Mouse (Mus musculus): ENCODE data around the gene Rbpj. TPM values are rescaled to one million over a fixed set of nuclear protein-coding genes. Genes with fewer than 3 reads are reported as not detected.

Gene Rbpj
- polyA plus RNA-seq, 1 experiment, result 25.7 TPM

GRCm38 (mm10) chr5:53590875-53591682, 125.1 kb downstream of the Rbpj start:
- H3K4me3 ChIP-seq (ENCODE audit: control insufficient read depth, insufficient read depth, low read length), result peak overlapping the region; percentile 100
- peaks cover 8% of the 10 kb centered on the region for H3K4me1 ChIP-seq (replicated peaks; ENCODE audit: control insufficient read depth, insufficient read depth, low read length)
- TF ChIP-seq POLR2A (IDR thresholded peaks at IDR 0.05; ENCODE audit: control insufficient read depth, extremely low read depth, insufficient read depth, low read length, poor library complexity), result no peak
- no peak for TF ChIP-seq CTCF (IDR thresholded peaks at IDR 0.05; ENCODE audit: borderline replicate concordance, control insufficient read depth, extremely low read depth, insufficient read depth, low read length, poor library complexity)
- 7% methylated on average over 66 of the region's 67 CpGs for WGBS
- H3K36me3 ChIP-seq (ENCODE audit: control insufficient read depth, insufficient read depth, low read length), result no peaks in the 10 kb centered on the region
- no peak overlapping the region; the same call in 1 of the 2 replicates for H3K27ac ChIP-seq (ENCODE audit: control insufficient read depth, insufficient read depth, low read length)
- DNase-seq, result peak; percentile 44
- no peaks in the 10 kb centered on the region for H3K27me3 ChIP-seq (ENCODE audit: control insufficient read depth, insufficient read depth, low read length)

DNA sequence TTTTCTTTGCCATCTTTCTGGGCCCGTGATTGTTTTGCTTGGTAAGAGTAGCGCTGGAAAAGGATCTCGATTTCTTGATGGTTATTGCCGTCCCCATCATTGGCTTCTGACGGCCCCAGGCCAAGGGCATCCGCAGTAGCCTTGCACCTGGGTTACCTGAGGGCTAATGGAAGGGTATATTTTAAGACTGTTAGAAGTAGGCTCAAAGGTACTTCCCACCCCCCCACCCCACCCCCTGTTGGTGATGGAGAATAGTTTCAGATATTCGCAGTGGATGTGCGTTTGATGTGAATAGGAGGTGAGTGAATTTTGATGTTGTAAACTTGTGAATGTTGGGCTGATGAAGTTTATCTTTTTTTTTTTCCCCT, 125.7 kb downstream of the Rbpj start:
- no peak for DNase-seq
- Histone ChIP-seq H3K4me3 (ENCODE audit: control insufficient read depth, insufficient read depth, low read length) (peak overlapping the region; percentile 100), H3K4me1 (replicated peaks; ENCODE audit: control insufficient read depth, insufficient read depth, low read length) (peaks cover 8% of the 10 kb centered on the region), H3K36me3 (ENCODE audit: control insufficient read depth, insufficient read depth, low read length) (no peaks in the 10 kb centered on the region), H3K27me3 (ENCODE audit: control insufficient read depth, insufficient read depth, low read length) (no peaks in the 10 kb centered on the region), H3K27ac (ENCODE audit: control insufficient read depth, insufficient read depth, low read length) (no peak overlapping the region; the same call in 1 of the 2 replicates)
- 9% methylated on average over 8 of the region's 8 CpGs for WGBS
- TF ChIP-seq CTCF (IDR thresholded peaks at IDR 0.05; ENCODE audit: borderline replicate concordance, control insufficient read depth, extremely low read depth, insufficient read depth, low read length, poor library complexity) (no peak), POLR2A (IDR thresholded peaks at IDR 0.05; ENCODE audit: control insufficient read depth, extremely low read depth, insufficient read depth, low read length, poor library complexity) (no peak)

GRCm38 (mm10) chr5:53593080-53593688, 127.2 kb downstream of the Rbpj start:
- no peaks in the 10 kb centered on the region for H3K36me3 ChIP-seq (ENCODE audit: control insufficient read depth, insufficient read depth, low read length)
- no peaks in the 10 kb centered on the region for H3K27me3 ChIP-seq (ENCODE audit: control insufficient read depth, insufficient read depth, low read length)
- TF ChIP-seq POLR2A (IDR thresholded peaks at IDR 0.05; ENCODE audit: control insufficient read depth, extremely low read depth, insufficient read depth, low read length, poor library complexity) (no peak), CTCF (IDR thresholded peaks at IDR 0.05; ENCODE audit: borderline replicate concordance, control insufficient read depth, extremely low read depth, insufficient read depth, low read length, poor library complexity) (no peak)
- H3K4me1 ChIP-seq (replicated peaks; ENCODE audit: control insufficient read depth, insufficient read depth, low read length), result peaks cover 5% of the 10 kb centered on the region
- no peak for DNase-seq
- H3K27ac ChIP-seq (ENCODE audit: control insufficient read depth, insufficient read depth, low read length), result no peak overlapping the region
- 89% methylated on average over 5 of the region's 5 CpGs for WGBS
- no peak overlapping the region for H3K4me3 ChIP-seq (ENCODE audit: control insufficient read depth, insufficient read depth, low read length)

GRCm38 (mm10) chr5:53594274-53594673, 128.3 kb downstream of the Rbpj start:
- H3K27me3 ChIP-seq (ENCODE audit: control insufficient read depth, insufficient read depth, low read length), result no peaks in the 10 kb centered on the region
- peak; percentile 58 for DNase-seq
- no peak overlapping the region for H3K4me3 ChIP-seq (ENCODE audit: control insufficient read depth, insufficient read depth, low read length)
- H3K27ac ChIP-seq (ENCODE audit: control insufficient read depth, insufficient read depth, low read length), result no peak overlapping the region
- WGBS, result 26% methylated on average over 4 of the region's 4 CpGs
- TF ChIP-seq CTCF (IDR thresholded peaks at IDR 0.05; ENCODE audit: borderline replicate concordance, control insufficient read depth, extremely low read depth, insufficient read depth, low read length, poor library complexity) (no peak), POLR2A (IDR thresholded peaks at IDR 0.05; ENCODE audit: control insufficient read depth, extremely low read depth, insufficient read depth, low read length, poor library complexity) (no peak)
- no peaks in the 10 kb centered on the region for H3K36me3 ChIP-seq (ENCODE audit: control insufficient read depth, insufficient read depth, low read length)
- H3K4me1 ChIP-seq (replicated peaks; ENCODE audit: control insufficient read depth, insufficient read depth, low read length), result peaks cover 5% of the 10 kb centered on the region

GRCm38 (mm10) chr5:53598510-53598909, 132.6 kb downstream of the Rbpj start:
- TF ChIP-seq CTCF (IDR thresholded peaks at IDR 0.05; ENCODE audit: borderline replicate concordance, control insufficient read depth, extremely low read depth, insufficient read depth, low read length, poor library complexity) (no peak), POLR2A (IDR thresholded peaks at IDR 0.05; ENCODE audit: control insufficient read depth, extremely low read depth, insufficient read depth, low read length, poor library complexity) (no peak)
- DNase-seq, result no peak
- H3K4me3 ChIP-seq (ENCODE audit: control insufficient read depth, insufficient read depth, low read length), result no peak overlapping the region
- H3K27me3 ChIP-seq (ENCODE audit: control insufficient read depth, insufficient read depth, low read length), result no peaks in the 10 kb centered on the region
- no peaks in the 10 kb centered on the region for H3K36me3 ChIP-seq (ENCODE audit: control insufficient read depth, insufficient read depth, low read length)
- 0 out of 2 replicates have a peak, but pooled peaks cover 2% of the 10 kb centered on the region for H3K4me1 ChIP-seq (replicated peaks; ENCODE audit: control insufficient read depth, insufficient read depth, low read length)
- H3K27ac ChIP-seq (ENCODE audit: control insufficient read depth, insufficient read depth, low read length), result no peak overlapping the region

- H3K27me3 ChIP-seq (ENCODE audit: control insufficient read depth, insufficient read depth, low read length), result no peaks in the 10 kb centered on the region
- TF ChIP-seq CTCF (IDR thresholded peaks at IDR 0.05; ENCODE audit: borderline replicate concordance, control insufficient read depth, extremely low read depth, insufficient read depth, low read length, poor library complexity) (no peak), POLR2A (IDR thresholded peaks at IDR 0.05; ENCODE audit: control insufficient read depth, extremely low read depth, insufficient read depth, low read length, poor library complexity) (no peak)
- H3K36me3 ChIP-seq (ENCODE audit: control insufficient read depth, insufficient read depth, low read length), result no peaks in the 10 kb centered on the region
- 0 out of 2 replicates have a peak, but pooled peaks cover 2% of the 10 kb centered on the region for H3K4me1 ChIP-seq (replicated peaks; ENCODE audit: control insufficient read depth, insufficient read depth, low read length)
- H3K27ac ChIP-seq (ENCODE audit: control insufficient read depth, insufficient read depth, low read length), result no peak overlapping the region
- 45% methylated on average over 1 of the region's 1 CpGs for WGBS
- no peak overlapping the region for H3K4me3 ChIP-seq (ENCODE audit: control insufficient read depth, insufficient read depth, low read length)
- no peak for DNase-seq
Measured at GRCm38 (mm10) chr5:53599116-53599515, 133.2 kb downstream of the Rbpj start.
